Mouse (Mus musculus) testis, adult 2 months (tissue): ENCODE measurements at regions not wholly inside any gene's neighbourhood (a gene's known extent, or its start where the extent isn't known, plus 50 kb on each side); places are given as distances from the start of the nearest gene placed in this dataset.

Experiments
- H3K27ac ChIP-seq: fragments of 200-500 bp; 2 replicates; pipeline ENCODE4 v1.5.1; 2012; ENCODE audit warnings: low read depth, low read length; ENCODE audit not compliant: control insufficient read depth, insufficient read depth
- H3K27me3 ChIP-seq: fragments of 200-500 bp; 2 replicates; pipeline ENCODE4 v1.6.1; 2012; ENCODE audit warnings: mild to moderate bottlenecking, low read length, moderate library complexity; ENCODE audit not compliant: control insufficient read depth, insufficient read depth
- H3K36me3 ChIP-seq: fragments of 200-500 bp; 2 replicates; pipeline ENCODE4 v1.6.1; 2012; ENCODE audit warnings: mild to moderate bottlenecking, low read length; ENCODE audit not compliant: control insufficient read depth, insufficient read depth
- H3K4me1 ChIP-seq: fragments of 200-500 bp; 2 replicates; pipeline ENCODE4 v1.6.1; 2012; ENCODE audit warnings: low read length; ENCODE audit not compliant: control insufficient read depth, insufficient read depth
- H3K4me3 ChIP-seq: fragments of 200-500 bp; 2 replicates; pipeline ENCODE4 v1.5.1; 2012; ENCODE audit warnings: low read depth, mild to moderate bottlenecking, low read length, moderate library complexity, mixed read lengths; ENCODE audit not compliant: control insufficient read depth
- CTCF ChIP-seq: fragments of 200-500 bp; IDR thresholded peaks from 2 replicates; pipeline ENCODE4 v1.5.1; 2012; ENCODE audit warnings: low read depth, mild to moderate bottlenecking, inconsistent platforms, low read length, moderate library complexity; ENCODE audit not compliant: control insufficient read depth, insufficient read depth, insufficient replicate concordance
- POLR2A ChIP-seq: fragments of 200-500 bp; IDR thresholded peaks from 2 replicates; pipeline ENCODE4 v1.6.1; 2012; ENCODE audit warnings: low read depth, mild to moderate bottlenecking, inconsistent platforms, low read length, moderate library complexity; ENCODE audit not compliant: control insufficient read depth

GRCm38 (mm10) chr2:173418951-173419350, 103.4 kb upstream of the 1700021F07Rik start:
- TF ChIP-seq POLR2A = no peak
- TF ChIP-seq CTCF = no peak

GRCm38 (mm10) chr2:173419972-173420391, 102.4 kb upstream of the 1700021F07Rik start:
- H3K4me3 ChIP-seq = no peak overlapping the region
- TF ChIP-seq CTCF = no peak
- no peak for TF ChIP-seq POLR2A
- no peaks in the 10 kb centered on the region for H3K36me3 ChIP-seq
- no peaks in the 10 kb centered on the region for H3K27me3 ChIP-seq
- no peak overlapping the region for H3K27ac ChIP-seq
- H3K4me1 ChIP-seq = no peaks in the 10 kb centered on the region

More at GRCm38 (mm10) chr2:173418951-173419350, 103.4 kb upstream of the 1700021F07Rik start:
- no peaks in the 10 kb centered on the region for H3K4me1 ChIP-seq
- no peaks in the 10 kb centered on the region for H3K27me3 ChIP-seq
- H3K4me3 ChIP-seq = no peak overlapping the region
- no peak overlapping the region for H3K27ac ChIP-seq
- no peaks in the 10 kb centered on the region for H3K36me3 ChIP-seq

GRCm38 (mm10) chr2:173420481-173420880, 101.9 kb upstream of the 1700021F07Rik start:
- Histone ChIP-seq H3K4me1 (no peaks in the 10 kb centered on the region), H3K4me3 (no peak overlapping the region), H3K27ac (no peak overlapping the region), H3K36me3 (no peaks in the 10 kb centered on the region), H3K27me3 (no peaks in the 10 kb centered on the region)
- no peak for TF ChIP-seq CTCF
- no peak for TF ChIP-seq POLR2A

DNA sequence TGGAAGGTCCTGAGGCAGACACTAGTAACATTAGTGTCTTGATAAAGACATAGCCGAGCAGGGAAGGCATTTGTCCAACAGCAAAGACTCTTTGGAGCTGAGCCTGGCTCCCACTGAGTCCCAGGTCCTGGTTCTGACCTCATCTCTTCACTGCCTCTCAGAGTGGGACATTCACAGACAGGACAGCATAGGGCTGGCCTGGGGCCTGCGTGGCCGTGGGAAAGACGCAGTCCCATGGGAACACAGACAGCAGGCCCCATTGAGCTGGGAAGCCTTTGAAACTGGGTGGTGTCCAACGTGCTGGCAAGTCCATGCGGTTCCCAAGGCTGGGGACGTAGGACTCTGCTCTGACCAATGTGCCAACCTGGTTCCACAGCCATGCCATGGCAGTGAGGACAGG, 97.5 kb upstream of the 1700021F07Rik start:
- no peak for TF ChIP-seq CTCF
- TF ChIP-seq POLR2A = no peak
- Histone ChIP-seq H3K4me3 (no peak overlapping the region), H3K36me3 (no peaks in the 10 kb centered on the region)

DNA sequence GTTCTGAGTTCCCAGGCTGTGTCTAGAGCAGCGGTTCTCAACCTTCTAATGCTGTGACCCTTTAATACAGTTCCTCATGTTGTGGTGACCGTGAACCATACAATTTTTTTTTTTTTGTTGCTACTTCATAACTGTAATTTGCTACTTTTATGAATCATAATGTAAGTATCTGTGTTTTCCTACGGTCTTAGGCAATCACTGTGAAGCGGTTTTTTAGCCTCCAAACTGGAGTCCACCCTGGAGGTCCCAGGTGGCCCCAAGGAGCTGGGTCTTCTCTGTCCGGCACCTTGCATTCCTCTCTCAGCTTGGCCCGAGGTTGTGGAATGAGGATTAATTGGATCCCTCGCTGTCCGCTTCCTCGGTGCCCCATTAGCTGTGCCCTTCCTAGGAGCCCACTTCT, 96.6 kb upstream of the 1700021F07Rik start:
- no peaks in the 10 kb centered on the region for H3K4me1 ChIP-seq
- no peaks in the 10 kb centered on the region for H3K27me3 ChIP-seq
- H3K36me3 ChIP-seq = no peaks in the 10 kb centered on the region
- no peak overlapping the region for H3K27ac ChIP-seq
- TF ChIP-seq POLR2A = no peak
- no peak for TF ChIP-seq CTCF
- H3K4me3 ChIP-seq = no peak overlapping the region

More for the DNA sequence above, 97.5 kb upstream of the 1700021F07Rik start:
- Histone ChIP-seq H3K27ac (no peak overlapping the region), H3K27me3 (no peaks in the 10 kb centered on the region), H3K4me1 (no peaks in the 10 kb centered on the region)

GRCm38 (mm10) chr2:173426191-173427065, 96.0 kb upstream of the 1700021F07Rik start:
- H3K36me3 ChIP-seq = no peaks in the 10 kb centered on the region
- no peaks in the 10 kb centered on the region for H3K27me3 ChIP-seq
- H3K4me1 ChIP-seq = no peaks in the 10 kb centered on the region
- no peak for TF ChIP-seq CTCF
- no peak for TF ChIP-seq POLR2A
- no peak overlapping the region for H3K27ac ChIP-seq
- H3K4me3 ChIP-seq = no peak overlapping the region

GRCm38 (mm10) chr2:173427888-173428450, 94.4 kb upstream of the 1700021F07Rik start:
- H3K4me3 ChIP-seq = no peak overlapping the region
- H3K4me1 ChIP-seq = no peaks in the 10 kb centered on the region
- H3K27me3 ChIP-seq = no peaks in the 10 kb centered on the region
- H3K27ac ChIP-seq = no peak overlapping the region
- H3K36me3 ChIP-seq = no peaks in the 10 kb centered on the region
- TF ChIP-seq POLR2A = no peak
- no peak for TF ChIP-seq CTCF

GRCm38 (mm10) chr2:173431841-173432240, 90.5 kb upstream of the 1700021F07Rik start:
- Histone ChIP-seq H3K27ac (no peak overlapping the region), H3K27me3 (no peaks in the 10 kb centered on the region), H3K36me3 (no peaks in the 10 kb centered on the region), H3K4me3 (no peak overlapping the region), H3K4me1 (no peaks in the 10 kb centered on the region)
- TF ChIP-seq POLR2A = no peak
- TF ChIP-seq CTCF = no peak
